Mouse (Mus musculus): Measurements from ENCODE around the gene Pcnt.

Gene Pcnt

GRCm38 (mm10) chr10:76306738-76307137 lies 135.8 kb downstream of the Pcnt start:
- Histone ChIP-seq H3K27me3 (ENCODE audit: control insufficient read depth, insufficient read depth, low read length, poor library complexity, severe bottlenecking) (no peaks in the 10 kb centered on the region), H3K36me3 (ENCODE audit: control insufficient read depth, insufficient read depth, low read length, poor library complexity, severe bottlenecking) (no peaks in the 10 kb centered on the region; the same call in 1 of the 2 replicates)
- peak; percentile 37 for DNase-seq (ENCODE audit: low read depth, low spot score)
